Mouse (Mus musculus) testis, postnatal 14 days (tissue): ENCODE data around the gene Olfr1034.
"Not testable (repeated sequence)": the region's sequence is repeated elsewhere in the genome, so short reads cannot be mapped to it uniquely, and the experiment has no call there.

Experiments used
- DNase-seq: peaks from one replicate; pipeline ENCODE4 v3.0.0; 2021; ENCODE audit warnings: low spot score

The Olfr1034 gene

GRCm38 (mm10) chr2:86045561-86045960 lies at the start of gene Olfr1034:
Gene Olfr1034 (plus strand): TSS chr2:86045861.
- DNase-seq = no peak

DNA sequence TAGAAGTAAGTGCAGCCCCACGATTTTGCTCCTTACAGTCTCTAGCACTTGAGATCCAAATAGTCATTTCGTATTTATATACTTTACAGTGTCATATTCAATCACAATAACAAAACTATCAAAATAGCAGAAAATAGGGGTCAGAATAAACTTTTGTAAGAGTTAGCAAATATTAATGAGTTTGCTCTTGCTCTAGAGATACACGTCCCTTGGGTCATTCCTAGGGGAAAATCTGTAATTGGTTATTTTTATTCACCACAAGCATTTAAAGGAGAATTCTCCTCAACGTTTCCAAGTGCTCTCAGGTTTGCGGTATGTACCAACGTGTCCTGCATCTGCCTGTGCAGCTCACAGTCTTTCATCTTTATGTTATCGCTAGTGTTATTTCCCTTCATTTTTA lies 40.4 kb upstream of the Olfr1034 start, which contains the start of gene Olfr1032:
Gene Olfr1032, plus strand, starts transcription at position 301 of the 400 bp plus-strand sequence.
- DNase-seq = no peak

DNA sequence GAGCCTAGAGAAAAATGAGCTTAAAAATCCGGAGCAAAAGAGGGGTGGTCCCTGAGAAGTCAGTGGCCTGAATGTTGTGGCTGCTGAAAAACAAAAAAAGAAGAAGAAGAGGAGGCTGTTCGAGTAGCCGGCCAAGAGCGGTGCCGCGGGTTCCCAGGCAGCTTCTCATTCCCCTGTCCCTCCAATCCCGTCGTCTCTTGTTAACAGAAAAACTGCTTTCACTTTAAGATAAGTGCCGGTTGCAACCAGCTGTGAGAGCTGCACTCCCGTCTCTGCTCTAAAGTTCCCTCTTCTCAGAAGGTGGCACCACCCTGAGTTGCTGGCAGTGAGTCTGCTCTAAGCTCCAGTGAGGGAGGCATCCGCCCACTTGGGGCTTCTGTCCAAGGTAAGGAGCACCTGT lies 25.3 kb upstream of the Olfr1034 start, which contains the start of gene Olfr1033:
Gene Olfr1033, plus strand, starts transcription at position 228 of the 400 bp plus-strand sequence.
- DNase-seq = not testable (repeated sequence)

DNA sequence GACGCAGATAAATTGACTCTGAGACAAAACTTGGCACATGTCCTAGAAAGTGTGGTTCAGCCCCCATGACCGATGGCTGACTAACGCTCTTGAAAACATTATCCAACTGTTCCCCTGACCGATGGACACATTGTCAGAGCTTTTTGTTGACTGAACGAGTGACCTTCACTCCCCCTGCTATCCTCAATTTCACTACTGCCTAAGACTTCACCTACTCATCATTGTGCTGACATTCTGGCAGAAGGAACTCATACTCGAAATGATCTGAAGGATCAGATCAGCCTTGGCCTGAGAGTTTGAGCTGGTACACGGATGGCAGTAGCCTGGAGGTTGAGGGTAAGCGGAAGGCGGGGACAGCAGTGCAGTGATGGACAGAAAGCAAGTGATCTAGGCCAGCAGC lies 24.1 kb upstream of the Olfr1034 start:
- not testable (repeated sequence) for DNase-seq

GRCm38 (mm10) chr2:86050777-86051176 lies 5.1 kb downstream of the Olfr1034 start:
- DNase-seq = not testable (repeated sequence)

DNA sequence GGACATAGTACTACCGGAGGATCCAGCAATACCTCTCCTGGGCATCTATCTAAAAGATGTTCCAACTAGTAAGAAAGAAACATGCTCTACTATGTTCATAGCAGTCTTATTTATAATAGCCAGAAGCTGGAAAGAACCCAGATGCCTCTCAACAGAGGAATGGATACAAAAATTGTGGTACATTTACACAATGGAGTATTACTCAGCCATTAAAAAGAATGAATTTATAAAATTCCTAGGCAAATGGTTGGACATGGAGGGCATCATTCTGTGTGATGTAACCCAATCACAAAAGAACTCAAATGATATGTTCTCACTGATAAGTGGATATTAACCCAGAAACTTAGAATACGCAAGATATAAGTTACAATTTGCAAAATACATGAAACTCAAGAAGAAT lies 18.1 kb downstream of the Olfr1034 start:
- not testable (repeated sequence) for DNase-seq

DNA sequence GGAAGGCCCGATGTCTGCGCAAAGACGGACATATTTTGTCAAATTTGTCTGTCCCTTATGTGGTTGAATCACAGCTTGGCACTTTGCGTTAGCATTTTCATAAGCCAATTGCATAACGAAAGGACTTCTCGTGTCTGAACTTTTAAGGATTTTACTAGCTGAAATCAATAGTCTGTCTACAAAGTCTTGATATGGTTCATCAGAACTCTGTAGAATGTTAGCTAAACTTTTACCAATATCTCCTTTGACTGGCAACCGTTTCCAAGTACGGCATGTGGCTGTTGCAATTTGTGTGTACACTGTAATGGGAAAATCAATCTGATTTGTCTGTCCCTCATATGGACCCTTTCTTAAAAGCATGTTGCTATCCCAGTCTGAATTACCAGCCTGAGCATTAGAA lies 24.5 kb downstream of the Olfr1034 start:
- DNase-seq = no peak

DNA sequence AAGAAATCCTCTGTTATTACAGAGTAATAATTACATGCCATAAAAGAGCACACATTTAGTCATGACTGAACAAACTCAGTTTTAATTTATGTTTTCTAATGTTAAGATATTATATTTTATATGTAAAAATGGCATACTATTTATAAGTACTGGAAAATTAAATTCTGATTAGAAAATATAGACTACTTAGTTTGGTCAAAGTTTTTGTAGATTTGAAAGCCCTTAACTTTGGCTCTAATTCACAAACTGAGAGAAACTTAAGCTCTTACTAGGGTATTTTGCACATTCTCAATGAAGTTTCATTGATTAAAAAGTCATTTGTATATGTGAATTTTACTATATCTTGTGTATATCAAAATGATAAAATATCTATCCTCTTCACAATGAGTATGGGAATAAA lies 28.0 kb downstream of the Olfr1034 start, which contains the start of gene Olfr1036:
Gene Olfr1036, plus strand, starts transcription at position 301 of the 400 bp plus-strand sequence.
- not testable (repeated sequence) for DNase-seq

DNA sequence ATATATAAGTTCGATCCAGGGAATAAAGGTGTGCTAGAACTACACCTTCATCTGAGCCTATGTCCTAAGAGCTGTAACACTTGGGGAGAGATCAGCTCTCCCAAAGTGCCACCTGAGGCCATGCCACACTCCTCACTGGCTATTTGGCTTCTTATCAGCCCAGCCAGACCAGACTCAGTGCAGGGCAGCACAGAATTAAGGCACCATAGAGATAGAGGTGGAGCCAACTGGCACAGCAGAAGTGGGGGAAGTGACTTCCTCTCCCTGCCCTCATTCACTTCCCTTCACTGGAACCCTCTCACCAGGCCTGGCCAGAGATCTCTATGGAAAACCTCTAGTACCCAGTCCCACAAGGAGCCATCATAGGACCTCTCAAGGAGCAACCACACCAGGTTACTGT lies 34.8 kb downstream of the Olfr1034 start:
- not testable (repeated sequence) for DNase-seq

DNA sequence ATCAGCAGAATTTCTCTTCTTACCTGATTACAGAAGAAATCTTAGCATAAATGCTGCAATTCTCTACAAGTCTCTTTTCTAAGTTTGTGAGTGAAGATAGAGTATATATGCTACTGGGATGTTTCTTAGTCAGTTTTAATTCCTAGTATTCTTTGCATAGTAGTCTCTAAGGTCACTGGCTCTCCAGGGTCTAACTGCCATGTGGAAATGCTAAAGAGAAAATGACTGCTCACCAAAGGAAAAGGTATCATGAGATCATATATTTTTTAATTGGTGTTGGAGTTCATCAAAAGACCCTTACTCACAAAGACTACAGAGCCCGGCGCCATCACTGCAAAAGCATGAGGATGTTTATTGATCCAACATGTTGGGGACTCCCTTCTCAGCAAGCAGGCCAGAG lies 41.6 kb downstream of the Olfr1034 start, which contains the start of gene Olfr1037:
Gene Olfr1037, minus strand, starts transcription at position 101 of the 400 bp plus-strand sequence.
- DNase-seq = no peak
